Mouse (Mus musculus) naive thymus-derived CD4-positive, alpha-beta T cell, adult 5 months (primary cell): Measurements from ENCODE around the gene Gins2. TPM values are rescaled to one million over a fixed set of nuclear protein-coding genes. Genes with fewer than 3 reads are reported as not detected.

ENCODE experiments used
- polyA plus RNA-seq: library from polyadenylated mRNA; unstranded; fragments of 100-300 nt; shearing (Covaris generic); gene quantifications from one replicate; pipeline ENCODE4 v1.2.1, GENCODE M21; 2017

Gene Gins2
- polyA plus RNA-seq = 3.3 TPM

GRCm38 (mm10) chr8:120588908-120589771, at the start of gene Gins2:
Gins2 (minus strand) TSS chr8:120589304.

Other genes with a start within 250 kb of the Gins2 start
- not detected for gene 1190005I06Rik, start 58.3 kb upstream of the Gins2 start, polyA plus RNA-seq
- gene Gm27021, start 78.8 kb upstream of the Gins2 start, polyA plus RNA-seq = not detected
- 700 TPM for gene Cox4i1, start 78.9 kb upstream of the Gins2 start, polyA plus RNA-seq
- gene Emc8, start 79.3 kb upstream of the Gins2 start, polyA plus RNA-seq = 47.7 TPM
- 9.9 TPM for gene Irf8, start 147.1 kb upstream of the Gins2 start, polyA plus RNA-seq